ENCODE assay signal across 29 mouse cellular contexts in the genomic region with DNA sequence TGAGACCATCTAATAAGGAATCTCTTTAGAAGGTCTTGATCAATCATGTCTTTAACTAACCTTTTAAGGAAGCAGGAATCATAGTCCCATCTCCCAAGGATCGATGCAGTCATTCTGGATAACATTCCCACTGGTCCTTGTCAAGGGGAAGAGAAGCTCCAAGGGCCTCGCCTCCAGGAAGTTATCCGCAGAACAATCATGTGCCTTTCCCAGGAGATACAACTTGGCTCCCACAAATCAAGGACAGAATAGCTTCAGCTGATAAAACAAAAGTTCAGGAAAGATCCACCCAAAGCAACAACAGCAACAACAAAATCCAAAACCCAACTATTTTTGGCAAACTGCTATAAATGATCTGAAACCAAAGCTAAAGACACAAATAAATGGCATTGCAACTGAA. TPM values are rescaled to one million over a fixed set of nuclear protein-coding genes. Genes with fewer than 3 reads are reported as not detected.
A peak's percentile ranks its signal among the peaks of the same experiment; 100 is the strongest.
DNase-seq lines count a peak whose midpoint lies in the region; ATAC-seq and TF ChIP-seq lines count a peak whose summit lies in the region.
"Had no signal": no experiment of that assay in that cellular context is flagged by ENCODE, and none has a peak within 500 bp of the region (broad histone marks: within the 10 kb centered on the region; RNA-seq: fewer than 3 reads in every experiment).

No protein-coding gene starts in this region.

- H3K36me3 ChIP-seq in heart, embryonic 10.5 days = no peaks in the 10 kb centered on the region
- no peaks in the 10 kb centered on the region for H3K36me3 ChIP-seq in heart, adult 2 months (ENCODE audit: control insufficient read depth, insufficient read depth, low read length)
- no peaks in the 10 kb centered on the region for H3K36me3 ChIP-seq in heart, embryonic 12.5 days
- H3K36me3 ChIP-seq in kidney, adult 2 months (ENCODE audit: control insufficient read depth, insufficient read depth, low read length) = no peaks in the 10 kb centered on the region
- H3K36me3 ChIP-seq in liver, postnatal 0 days (replicated peaks; ENCODE audit: insufficient read depth, low read length) = no peaks in the 10 kb centered on the region
- H3K36me3 ChIP-seq: G1E had no signal

- no peak overlapping the region for H3K27ac ChIP-seq in heart, embryonic 10.5 days
- H3K27ac ChIP-seq in heart, adult 2 months = peak overlapping the region; percentile 67
- H3K27ac ChIP-seq in heart, embryonic 12.5 days (ENCODE audit: poor library complexity, severe bottlenecking) = no peak overlapping the region
- no peak overlapping the region for H3K27ac ChIP-seq in kidney, adult 2 months (ENCODE audit: insufficient read depth, low read depth, low read length)
- peak overlapping the region; percentile 64 for H3K27ac ChIP-seq in brown adipose tissue, adult 24 weeks (replicated peaks; ENCODE audit: low read depth, low read length)
- H3K27ac ChIP-seq in liver, postnatal 0 days (ENCODE audit: low read depth) = no peak overlapping the region

- peak; percentile 94 for DNase-seq in heart, adult 11 months
- DNase-seq in heart, embryonic 10.5 days (ENCODE audit: low spot score) = no peak
- peak in 1 of 2 experiments; percentile 18 for DNase-seq in heart, adult 2 months
- peak; percentile 52 for DNase-seq in kidney, adult 2 months
- DNase-seq in kidney, adult 11 months = no peak
- DNase-seq in liver, postnatal 0 days = no peak
- DNase-seq: adrenal gland, adult 2 months; adrenal gland, adult 8-10 months; adrenal gland, postnatal 10 days; adrenal gland, postnatal 14 days; adrenal gland, postnatal 25 days; adrenal gland, postnatal 36 days; B cell, adult 2 months; cerebellum, adult 11 months; cerebellum, adult 11-12 months; cerebellum, adult 18-20 months had no signal

- H3K9me3 ChIP-seq in heart, embryonic 10.5 days = no peaks in the 10 kb centered on the region
- no peaks in the 10 kb centered on the region for H3K9me3 ChIP-seq in heart, embryonic 12.5 days (replicated peaks)
- H3K9me3 ChIP-seq in liver, postnatal 0 days (ENCODE audit: low read length) = no peaks in the 10 kb centered on the region
- H3K9me3 ChIP-seq: G1E had no signal

- TF ChIP-seq EP300 in heart, adult 2 months (IDR thresholded peaks at IDR 0.05; ENCODE audit: insufficient read depth, low read depth, low read length) = 0 out of 2 replicates have a peak, but pooled peaks have one; percentile 67
- TF ChIP-seq EP300 in liver, postnatal 0 days (IDR thresholded peaks at IDR 0.05; ENCODE audit: low read depth) = no peak

- intact Hi-C loops in heart, adult 2 months (cut with DNase I) = no loop called here

- no peaks in the 10 kb centered on the region for H3K4me1 ChIP-seq in heart, embryonic 10.5 days
- no peaks in the 10 kb centered on the region; the same call in 1 of the 2 replicates for H3K4me1 ChIP-seq in heart, adult 2 months (ENCODE audit: control insufficient read depth, insufficient read depth, low read length)
- no peaks in the 10 kb centered on the region for H3K4me1 ChIP-seq in heart, embryonic 12.5 days (replicated peaks)
- no peaks in the 10 kb centered on the region for H3K4me1 ChIP-seq in kidney, adult 2 months (ENCODE audit: control insufficient read depth, insufficient read depth, low read length)
- H3K4me1 ChIP-seq in brown adipose tissue, adult 24 weeks (ENCODE audit: control insufficient read depth, insufficient read depth, insufficient read length, low read length) = peaks cover 4% of the 10 kb centered on the region; the same call in 1 of the 2 replicates
- no peaks in the 10 kb centered on the region for H3K4me1 ChIP-seq in liver, postnatal 0 days (ENCODE audit: insufficient read depth)

- no peak for ATAC-seq in heart, embryonic 12.5 days (ENCODE audit: insufficient number of reproducible peaks, low FRiP score)
- no peak for ATAC-seq in liver, postnatal 0 days
- ATAC-seq: activated CD4-positive, CD25-positive, alpha-beta regulatory T cell, adult 4 months; CD4-positive, CD25-positive, alpha-beta regulatory T cell, adult 4 months; Patski had no signal

- 78% methylated on average over 3 of the region's 3 CpGs for WGBS in heart, embryonic 10.5 days
- 31% methylated on average over 3 of the region's 3 CpGs for WGBS in heart, adult 2 months
- WGBS in heart, embryonic 12.5 days = 76% methylated on average over 3 of the region's 3 CpGs
- 66% methylated on average over 3 of the region's 3 CpGs for WGBS in kidney, adult 2 months
- WGBS in liver, postnatal 0 days (ENCODE audit: insufficient replicate concordance) = 75% methylated on average over 3 of the region's 3 CpGs

- H3K27me3 ChIP-seq in heart, embryonic 10.5 days (ENCODE audit: insufficient read depth, poor library complexity, severe bottlenecking) = no peaks in the 10 kb centered on the region
- H3K27me3 ChIP-seq in heart, adult 2 months (ENCODE audit: control insufficient read depth, insufficient read depth, low read length) = no peaks in the 10 kb centered on the region
- H3K27me3 ChIP-seq in heart, embryonic 12.5 days (replicated peaks) = no peaks in the 10 kb centered on the region
- no peaks in the 10 kb centered on the region for H3K27me3 ChIP-seq in kidney, adult 2 months (replicated peaks; ENCODE audit: control insufficient read depth, insufficient read depth, low read length)
- no peaks in the 10 kb centered on the region for H3K27me3 ChIP-seq in liver, postnatal 0 days (ENCODE audit: insufficient read depth, low read length)

- no peak overlapping the region for H3K4me2 ChIP-seq in heart, embryonic 12.5 days
- no peak overlapping the region for H3K4me2 ChIP-seq in liver, postnatal 0 days (ENCODE audit: low read depth, low read length)

- no peak for TF ChIP-seq CTCF in heart, adult 2 months (IDR thresholded peaks at IDR 0.05)
- TF ChIP-seq CTCF in kidney, adult 2 months (conservative IDR thresholded peaks at IDR 0.05; ENCODE audit: insufficient read depth, insufficient read length, low read depth, low read length) = no peak
- TF ChIP-seq CTCF in liver, postnatal 0 days (IDR thresholded peaks at IDR 0.05; ENCODE audit: low read depth) = no peak

- no peaks in the 10 kb centered on the region for H3K79me2 ChIP-seq in heart, adult 2 months (replicated peaks; ENCODE audit: control insufficient read depth, insufficient read depth, low read length)

- H3K4me3 ChIP-seq in heart, embryonic 10.5 days = no peak overlapping the region
- peak overlapping the region; percentile 1; the same call in 1 of the 2 replicates for H3K4me3 ChIP-seq in heart, adult 2 months
- no peak overlapping the region for H3K4me3 ChIP-seq in heart, embryonic 12.5 days
- H3K4me3 ChIP-seq in kidney, adult 2 months (ENCODE audit: insufficient read depth, low read depth, low read length) = no peak overlapping the region
- no peak overlapping the region for H3K4me3 ChIP-seq in brown adipose tissue, adult 24 weeks (ENCODE audit: insufficient read depth, low read depth, low read length)
- no peak overlapping the region for H3K4me3 ChIP-seq in liver, postnatal 0 days (ENCODE audit: low read depth, low read length)

- TF ChIP-seq POLR2A in heart, adult 2 months (IDR thresholded peaks at IDR 0.05; ENCODE audit: insufficient read depth, low read depth, low read length) = peak; percentile 47; the same call in 1 of the 2 replicates
- TF ChIP-seq POLR2A in kidney, adult 2 months (IDR thresholded peaks at IDR 0.05; ENCODE audit: low read depth, low read length) = no peak

- H3K9ac ChIP-seq in heart, adult 2 months (ENCODE audit: low read depth, low read length) = no peak overlapping the region
- no peak overlapping the region for H3K9ac ChIP-seq in heart, embryonic 12.5 days
- H3K9ac ChIP-seq in liver, postnatal 0 days (replicated peaks) = no peak overlapping the region

RNA-seq across cellular contexts. Expression of a gene that starts 5.0 kb away (rescaled TPM):
- not detected in 2 replicates for polyA plus RNA-seq in heart, embryonic 10.5 days (2016; fragmentation: Nextera tagmentation; extraction: Ambion mirVana)
- 1 to 10 TPM in 1 of 2 experiments, under 1 TPM in 1; 0.97 to 1.4 TPM for total RNA-seq in heart, adult 2 months (2021)
- polyA plus RNA-seq in heart, adult 2 months (2012; rRNA removed) = 4.4 and 9.7 TPM in 2 replicates
- not detected in 2 replicates for polyA plus RNA-seq in heart, embryonic 12.5 days (2016; fragmentation: Nextera tagmentation; extraction: Ambion mirVana)
- polyA plus RNA-seq in kidney, adult 2 months (2012; rRNA removed) = 2.7 and 4.1 TPM in 2 replicates
- polyA plus RNA-seq in brown adipose tissue, adult 24 weeks (2012; ENCODE audit: insufficient read depth, insufficient read length, missing spikeins) = 0.38 TPM in 1 of 2 replicates, not detected in the other
- not detected in 2 replicates for polyA plus RNA-seq in liver, postnatal 0 days (2015; fragmentation: Nextera tagmentation; extraction: Ambion mirVana)
- total RNA-seq: CH12.LX, ES-E14, MEL had no signal
- polyA plus RNA-seq: brain, embryonic 14.5 days; C2C12; G1E; Patski had no signal

RNA-seq across cellular contexts. Expression of a gene that starts 22.4 kb away (rescaled TPM):
- polyA plus RNA-seq in heart, embryonic 10.5 days (2016; fragmentation: Nextera tagmentation; extraction: Ambion mirVana) = not detected in 2 replicates
- total RNA-seq in heart, adult 2 months (2021) = not detected
- polyA plus RNA-seq in heart, adult 2 months (2012; rRNA removed) = 0.12 TPM in 1 of 2 replicates, not detected in the other
- polyA plus RNA-seq in heart, embryonic 12.5 days (2016; fragmentation: Nextera tagmentation; extraction: Ambion mirVana) = not detected in 2 replicates
- not detected in 2 replicates for polyA plus RNA-seq in kidney, adult 2 months (2012; rRNA removed)
- not detected in 2 replicates for polyA plus RNA-seq in brown adipose tissue, adult 24 weeks (2012; ENCODE audit: insufficient read depth, insufficient read length, missing spikeins)
- not detected in 2 replicates for polyA plus RNA-seq in liver, postnatal 0 days (2015; fragmentation: Nextera tagmentation; extraction: Ambion mirVana)
- total RNA-seq: adrenal gland, adult 18-20 months; adrenal gland, adult 2 months; adrenal gland, adult 8-10 months; adrenal gland, postnatal 10 days; adrenal gland, postnatal 14 days; adrenal gland, postnatal 25 days; adrenal gland, postnatal 36 days; adrenal gland, postnatal 4 days; CH12.LX; ES-E14; MEL had no signal
- polyA plus RNA-seq: adrenal gland, adult 2 months; brain, embryonic 14.5 days; C2C12; CD4-positive, CD25-positive, alpha-beta regulatory T cell, adult 4 months; G1E; Patski had no signal

RNA-seq across cellular contexts. Expression of a gene that starts 34.5 kb away (rescaled TPM):
- polyA plus RNA-seq in heart, embryonic 10.5 days (2016; fragmentation: Nextera tagmentation; extraction: Ambion mirVana) = not detected in 2 replicates
- not detected for total RNA-seq in heart, adult 2 months (2021)
- polyA plus RNA-seq in heart, adult 2 months (2012; rRNA removed) = not detected in 2 replicates
- polyA plus RNA-seq in heart, embryonic 12.5 days (2016; fragmentation: Nextera tagmentation; extraction: Ambion mirVana) = not detected in 2 replicates
- 0.02 TPM in 1 of 2 replicates, not detected in the other for polyA plus RNA-seq in kidney, adult 2 months (2012; rRNA removed)
- polyA plus RNA-seq in brown adipose tissue, adult 24 weeks (2012; ENCODE audit: insufficient read depth, insufficient read length, missing spikeins) = not detected in 2 replicates
- not detected in 2 replicates for polyA plus RNA-seq in liver, postnatal 0 days (2015; fragmentation: Nextera tagmentation; extraction: Ambion mirVana)
- total RNA-seq: adrenal gland, adult 18-20 months; adrenal gland, adult 2 months; adrenal gland, adult 8-10 months; adrenal gland, postnatal 10 days; adrenal gland, postnatal 14 days; adrenal gland, postnatal 25 days; adrenal gland, postnatal 36 days; adrenal gland, postnatal 4 days; CH12.LX; ES-E14; MEL had no signal
- polyA plus RNA-seq: activated CD4-positive, CD25-positive, alpha-beta regulatory T cell, adult 4 months; adrenal gland, adult 2 months; brain, embryonic 14.5 days; C2C12; CD4-positive, CD25-positive, alpha-beta regulatory T cell, adult 4 months; G1E; Patski had no signal

RNA-seq across cellular contexts. Expression of a gene that starts 43.2 kb away (rescaled TPM):
- 0.30 and 0.33 TPM in 2 replicates for polyA plus RNA-seq in heart, embryonic 10.5 days (2016; fragmentation: Nextera tagmentation; extraction: Ambion mirVana)
- 1 to 10 TPM; 2.5 to 3.3 TPM for total RNA-seq in heart, adult 2 months (2021)
- 2.6 and 3.3 TPM in 2 replicates for polyA plus RNA-seq in heart, adult 2 months (2012; rRNA removed)
- 0.55 and 0.68 TPM in 2 replicates for polyA plus RNA-seq in heart, embryonic 12.5 days (2016; fragmentation: Nextera tagmentation; extraction: Ambion mirVana)
- polyA plus RNA-seq in kidney, adult 2 months (2012; rRNA removed) = 4.5 and 8.4 TPM in 2 replicates
- 2.9 and 4.6 TPM in 2 replicates for polyA plus RNA-seq in brown adipose tissue, adult 24 weeks (2012; ENCODE audit: insufficient read depth, insufficient read length, missing spikeins)
- polyA plus RNA-seq in liver, postnatal 0 days (2015; fragmentation: Nextera tagmentation; extraction: Ambion mirVana) = 29.7 and 29.8 TPM in 2 replicates

RNA-seq across cellular contexts. Expression of a gene that starts 55.6 kb away (rescaled TPM):
- not detected in 2 replicates for polyA plus RNA-seq in heart, embryonic 10.5 days (2016; fragmentation: Nextera tagmentation; extraction: Ambion mirVana)
- 1 to 10 TPM; 1.2 to 6.9 TPM for total RNA-seq in heart, adult 2 months (2021)
- 7.2 and 10.3 TPM in 2 replicates for polyA plus RNA-seq in heart, adult 2 months (2012; rRNA removed)
- not detected in 2 replicates for polyA plus RNA-seq in heart, embryonic 12.5 days (2016; fragmentation: Nextera tagmentation; extraction: Ambion mirVana)
- polyA plus RNA-seq in kidney, adult 2 months (2012; rRNA removed) = 12.1 and 15.1 TPM in 2 replicates
- polyA plus RNA-seq in brown adipose tissue, adult 24 weeks (2012; ENCODE audit: insufficient read depth, insufficient read length, missing spikeins) = 19.9 and 29.5 TPM in 2 replicates
- polyA plus RNA-seq in liver, postnatal 0 days (2015; fragmentation: Nextera tagmentation; extraction: Ambion mirVana) = 5.1 and 7.1 TPM in 2 replicates
- total RNA-seq: ES-E14 had no signal

Comparison
In these comparisons a context has a peak if more than half of its experiments do, and no peak if none do; other contexts are left out.
1. DNase-seq: peak in heart, adult 11 months (single experiment) and kidney, adult 2 months (single experiment); none in heart, embryonic 10.5 days (single experiment), kidney, adult 11 months (single experiment) and liver, postnatal 0 days (single experiment).
2. H3K27ac ChIP-seq: peak in heart, adult 2 months (single experiment) and brown adipose tissue, adult 24 weeks (single experiment); none in heart, embryonic 10.5 days (single experiment), heart, embryonic 12.5 days (single experiment), kidney, adult 2 months (single experiment) and liver, postnatal 0 days (single experiment).